Mouse (Mus musculus) gastrocnemius, adult 2 months (tissue): ENCODE measurements around the gene Nrxn2. TPM values are rescaled to one million over a fixed set of nuclear protein-coding genes. Genes with fewer than 3 reads are reported as not detected.

Source experiments
- DNase-seq: peaks from one replicate; pipeline ENCODE4 v3.0.0; 2022
- H3K27ac ChIP-seq: fragments of 200-600 bp; 2 replicates; pipeline ENCODE4 v1.8.1; 2022; ENCODE audit warnings: mild to moderate bottlenecking
- H3K4me3 ChIP-seq: fragments of 200-600 bp; 2 replicates; pipeline ENCODE4 v1.8.1; 2022; ENCODE audit warnings: mild to moderate bottlenecking, moderate library complexity
- CTCF ChIP-seq: fragments of 200-600 bp; IDR thresholded peaks from 2 replicates; pipeline ENCODE4 v1.8.1; 2022; ENCODE audit warnings: antibody characterized with exemption, mild to moderate bottlenecking, moderate library complexity
- intact Hi-C: fragments of 180-260 bp; cut with DNase I; formaldehyde crosslinking; loops from one replicate; pipeline ENCODE4 v1.15.1; 2025
- total RNA-seq, 2 experiments: library from RNA; stranded (reverse); gene quantifications; 2 replicates each; pipeline ENCODE4 v1.2.3; 2021

Gene Nrxn2
- total RNA-seq, 2 experiments from 2014 or later, result 0.77 to 2.0 TPM

GRCm38 (mm10) chr19:6382323-6382924 lies 36.1 kb upstream of the Nrxn2 start:
- TF ChIP-seq CTCF, result no peak
- peak overlapping the region; percentile 98 for H3K27ac ChIP-seq
- H3K4me3 ChIP-seq, result peak overlapping the region; percentile 71
- intact Hi-C loops, result no loop called here
- DNase-seq, result peak; percentile 79

GRCm38 (mm10) chr19:6383470-6383869 lies 35.1 kb upstream of the Nrxn2 start:
- intact Hi-C loops, result no loop called here
- Histone ChIP-seq H3K4me3 (peak overlapping the region; percentile 71), H3K27ac (peak overlapping the region; percentile 98)
- DNase-seq, result peak; percentile 87
- TF ChIP-seq CTCF, result no peak

- no peak; the same call in 1 of the 2 replicates for TF ChIP-seq CTCF
- peak; percentile 96 for DNase-seq
- intact Hi-C loops, result loop anchor here (1.0 kb wide), 1 partner anchor 8 kb away; no protein-coding TSS in a partner anchor
- peak within 1 kb of the TSS; percentile 71 for H3K4me3 ChIP-seq
- peak within 1 kb of the TSS; percentile 98 for H3K27ac ChIP-seq
Measured at GRCm38 (mm10) chr19:6384128-6384527, 34.4 kb upstream of the Nrxn2 start, which contains the start of gene Pygm. Gene Pygm, plus strand, starts transcription at chr19:6384399.

- intact Hi-C loops, result loop anchor here (1.0 kb wide), 1 partner anchor 9 kb away; no protein-coding TSS in a partner anchor
- Histone ChIP-seq H3K27ac (peak overlapping the region; percentile 98), H3K4me3 (peak overlapping the region; percentile 71)
- no peak for TF ChIP-seq CTCF
- peak; percentile 90 for DNase-seq
Measured at GRCm38 (mm10) chr19:6384954-6385353, 33.6 kb upstream of the Nrxn2 start.

- TF ChIP-seq CTCF, result no peak
- Histone ChIP-seq H3K4me3 (peak overlapping the region; percentile 71), H3K27ac (peak overlapping the region; percentile 98)
- intact Hi-C loops, result no loop called here
- DNase-seq, result no peak
Measured at GRCm38 (mm10) chr19:6385419-6385818, 33.1 kb upstream of the Nrxn2 start.

GRCm38 (mm10) chr19:6385821-6386220 lies 32.7 kb upstream of the Nrxn2 start:
- Histone ChIP-seq H3K4me3 (peak overlapping the region; percentile 71), H3K27ac (peak overlapping the region; percentile 98)
- DNase-seq, result peak; percentile 60
- no peak for TF ChIP-seq CTCF
- intact Hi-C loops, result no loop called here

GRCm38 (mm10) chr19:6386234-6386633 lies 32.3 kb upstream of the Nrxn2 start:
- Histone ChIP-seq H3K27ac (peak overlapping the region; percentile 98), H3K4me3 (peak overlapping the region; percentile 71)
- intact Hi-C loops, result no loop called here
- peak; percentile 48 for DNase-seq
- TF ChIP-seq CTCF, result no peak

- peak; percentile 86 for DNase-seq
- intact Hi-C loops, result no loop called here
- TF ChIP-seq CTCF, result peak; percentile 53
- Histone ChIP-seq H3K4me3 (peak overlapping the region; percentile 71), H3K27ac (peak overlapping the region; percentile 98)
Measured at GRCm38 (mm10) chr19:6388006-6388405, 30.5 kb upstream of the Nrxn2 start.

- peak overlapping the region; percentile 98 for H3K27ac ChIP-seq
- H3K4me3 ChIP-seq, result peak overlapping the region; percentile 71
- intact Hi-C loops, result no loop called here
- TF ChIP-seq CTCF, result no peak
- DNase-seq, result no peak
Measured at GRCm38 (mm10) chr19:6389803-6390202, 28.7 kb upstream of the Nrxn2 start.

- DNase-seq, result peak; percentile 39
- intact Hi-C loops, result no loop called here
- peak overlapping the region; percentile 71 for H3K4me3 ChIP-seq
- TF ChIP-seq CTCF, result no peak
- H3K27ac ChIP-seq, result peak overlapping the region; percentile 98
Measured at GRCm38 (mm10) chr19:6390251-6390650, 28.3 kb upstream of the Nrxn2 start.

- peak overlapping the region; percentile 58 for H3K27ac ChIP-seq
- TF ChIP-seq CTCF, result peak; percentile 70
- intact Hi-C loops, result no loop called here
- DNase-seq, result peak; percentile 71
- H3K4me3 ChIP-seq, result peak overlapping the region; percentile 71
Measured at GRCm38 (mm10) chr19:6392743-6393393, 25.7 kb upstream of the Nrxn2 start.

- H3K4me3 ChIP-seq, result peak overlapping the region; percentile 42
- peak overlapping the region; percentile 53 for H3K27ac ChIP-seq
- no peak for TF ChIP-seq CTCF
- DNase-seq, result peak; percentile 52
- intact Hi-C loops, result no loop called here
Measured at GRCm38 (mm10) chr19:6393637-6394036, 24.9 kb upstream of the Nrxn2 start.

GRCm38 (mm10) chr19:6396237-6396636 lies 22.3 kb upstream of the Nrxn2 start:
- Histone ChIP-seq H3K27ac (peak overlapping the region; percentile 32), H3K4me3 (peak overlapping the region; percentile 2)
- no peak for TF ChIP-seq CTCF
- intact Hi-C loops, result no loop called here
- DNase-seq, result peak; percentile 18
